Mouse (Mus musculus) heart, embryonic 14.5 days (tissue): ENCODE measurements around the gene Slc38a6. TPM values are rescaled to one million over a fixed set of nuclear protein-coding genes. Genes with fewer than 3 reads are reported as not detected.

Experiments
- ATAC-seq: fragments of 200-750 bp; cut with Nextera tagmentation; 2 replicates; pipeline ENCODE4 v1.8.0; 2017; ENCODE audit warnings: low read depth, moderate TSS enrichment; ENCODE audit not compliant: insufficient number of reproducible peaks, insufficient read depth, low FRiP score
- H3K27ac ChIP-seq, 2 experiments: fragments of 200-500 bp in 1 of 2; fragments of 300-500 bp in 1 of 2; sonication (generic) in 1 of 2; replicated peaks in 1 of 2; 2 replicates each; pipeline ENCODE4 v1.5.1; 2012 to 2014; ENCODE audit warnings: low read depth in 2 of 2, low read length in 2 of 2, control low read depth in 1 of 2, mild to moderate bottlenecking in 1 of 2, mixed read lengths in 1 of 2; ENCODE audit not compliant: control insufficient read depth in 1 of 2, insufficient read depth in 1 of 2
- H3K27me3 ChIP-seq: fragments of 300-500 bp; sonication (generic); 2 replicates; pipeline ENCODE4 v1.6.1; 2014; ENCODE audit warnings: mild to moderate bottlenecking, low read length, control low read depth; ENCODE audit not compliant: control insufficient read depth, insufficient read depth
- H3K36me3 ChIP-seq: fragments of 300-500 bp; sonication (generic); 2 replicates; pipeline ENCODE4 v1.6.1; 2014; ENCODE audit warnings: mild to moderate bottlenecking, control low read depth, low read length, mixed read lengths; ENCODE audit not compliant: control insufficient read depth, insufficient read depth
- H3K4me1 ChIP-seq, 2 experiments: fragments of 200-500 bp in 1 of 2; fragments of 300-500 bp in 1 of 2; sonication (generic) in 1 of 2; 2 replicates each; pipeline ENCODE4 v1.6.1; 2012 to 2014; ENCODE audit warnings: low read length in 2 of 2, control low read depth in 1 of 2, mixed read lengths in 1 of 2; ENCODE audit not compliant: control insufficient read depth in 2 of 2, insufficient read depth in 2 of 2
- H3K4me2 ChIP-seq: fragments of 300-500 bp; sonication (generic); 2 replicates; pipeline ENCODE4 v1.6.1; 2014; ENCODE audit warnings: mild to moderate bottlenecking, low read length
- H3K4me3 ChIP-seq, 2 experiments: fragments of 200-500 bp in 1 of 2; fragments of 300-500 bp in 1 of 2; sonication (generic) in 1 of 2; 2 replicates each; pipeline ENCODE4 v1.5.1; 2012 to 2014; ENCODE audit warnings: low read length in 2 of 2, mild to moderate bottlenecking in 2 of 2, control low read depth in 1 of 2, low read depth in 1 of 2, moderate library complexity in 1 of 2; ENCODE audit not compliant: control insufficient read depth in 1 of 2, insufficient read depth in 1 of 2
- H3K9ac ChIP-seq: fragments of 300-500 bp; sonication (generic); 2 replicates; pipeline ENCODE4 v1.6.1; 2014; ENCODE audit warnings: mild to moderate bottlenecking, low read length
- H3K9me3 ChIP-seq: fragments of 300-500 bp; sonication (generic); 2 replicates; pipeline ENCODE4 v1.6.1; 2016; ENCODE audit warnings: low read length, control low read depth; ENCODE audit not compliant: control insufficient read depth
- WGBS: fragments of 180-500 bp; shearing (Covaris S2); extraction: QIAGEN DNeasy Blood & Tissue Kit; methylation state at CpG from one replicate; pipeline ENCODE4 v1.1.7; 2014; 5-methylcytosine and 5-hydroxymethylcytosine counted together
- polyA plus RNA-seq: library from polyadenylated mRNA; unstranded; fragments of >200 nt; fragmentation: Nextera tagmentation; extraction: Ambion mirVana; gene quantifications from 2 replicates; pipeline ENCODE4 v1.2.1, GENCODE M21; 2014

The Slc38a6 gene
- polyA plus RNA-seq, 1 experiment from 2014 or later = 6.4 TPM

DNA sequence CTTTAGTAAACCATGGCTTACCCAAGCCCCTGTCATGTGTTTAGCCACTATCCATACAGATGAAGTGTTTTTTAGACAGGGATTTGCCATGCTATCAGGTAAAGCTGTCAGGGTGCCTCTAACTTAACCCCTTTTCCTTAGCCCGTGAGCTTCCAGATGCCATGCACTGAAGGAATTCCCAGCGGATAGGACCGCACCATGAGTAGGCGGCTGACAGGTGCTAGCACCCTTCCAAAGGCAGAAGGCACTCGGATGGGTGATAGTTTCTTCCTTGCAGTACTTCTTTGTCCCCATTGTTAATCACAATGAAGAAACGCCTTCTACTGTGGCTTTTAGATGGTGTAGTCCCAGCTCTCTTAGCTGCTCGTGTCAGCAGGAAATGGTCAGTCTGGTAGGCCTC, 60.6 kb downstream of the Slc38a6 start:
- no peaks in the 10 kb centered on the region for H3K9me3 ChIP-seq
- no peak overlapping the region for H3K9ac ChIP-seq
- 0 out of 2 replicates have a peak, but pooled peaks cover 6% of the 10 kb centered on the region for H3K36me3 ChIP-seq
- WGBS = 80% methylated on average over 7 of the region's 7 CpGs
- no peak overlapping the region for H3K27ac ChIP-seq
- H3K4me1 ChIP-seq = peaks cover 8 to 11% of the 10 kb centered on the region in 2 experiments
- no peak overlapping the region for H3K4me3 ChIP-seq
- H3K27me3 ChIP-seq = no peaks in the 10 kb centered on the region
- H3K4me2 ChIP-seq = no peak overlapping the region
- ATAC-seq = no peak

DNA sequence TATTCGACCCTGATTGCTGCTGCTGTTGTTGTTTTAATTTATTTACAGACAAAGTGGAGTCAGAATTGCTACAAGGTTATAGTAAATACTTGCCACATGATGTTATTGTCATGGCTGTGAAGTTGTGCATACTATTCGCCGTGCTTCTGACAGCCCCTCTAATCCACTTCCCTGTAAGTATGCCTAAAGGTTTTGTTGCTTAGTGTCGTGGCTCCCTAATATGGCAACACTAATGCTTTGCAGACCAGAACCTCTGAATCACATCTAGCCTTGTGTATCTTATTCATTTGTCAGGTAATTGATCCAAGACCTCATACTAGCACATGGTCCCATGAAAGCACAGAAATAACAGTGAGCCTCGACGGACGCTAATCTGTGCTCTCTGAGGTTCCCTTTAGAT, 63.9 kb downstream of the Slc38a6 start:
- peaks cover 13 to 26% of the 10 kb centered on the region in 2 experiments for H3K4me1 ChIP-seq
- peak overlapping the region; percentile 10; the same call in 1 of the 2 replicates for H3K9ac ChIP-seq
- WGBS = 66% methylated on average over 7 of the region's 7 CpGs
- H3K36me3 ChIP-seq = no peaks in the 10 kb centered on the region
- H3K4me2 ChIP-seq = no peak overlapping the region
- H3K9me3 ChIP-seq = no peaks in the 10 kb centered on the region
- no peak overlapping the region for H3K4me3 ChIP-seq
- H3K27me3 ChIP-seq = no peaks in the 10 kb centered on the region
- no peak for ATAC-seq
- H3K27ac ChIP-seq = peak overlapping the region; percentile 38 to 66; a peak in 1 of 4 replicates

DNA sequence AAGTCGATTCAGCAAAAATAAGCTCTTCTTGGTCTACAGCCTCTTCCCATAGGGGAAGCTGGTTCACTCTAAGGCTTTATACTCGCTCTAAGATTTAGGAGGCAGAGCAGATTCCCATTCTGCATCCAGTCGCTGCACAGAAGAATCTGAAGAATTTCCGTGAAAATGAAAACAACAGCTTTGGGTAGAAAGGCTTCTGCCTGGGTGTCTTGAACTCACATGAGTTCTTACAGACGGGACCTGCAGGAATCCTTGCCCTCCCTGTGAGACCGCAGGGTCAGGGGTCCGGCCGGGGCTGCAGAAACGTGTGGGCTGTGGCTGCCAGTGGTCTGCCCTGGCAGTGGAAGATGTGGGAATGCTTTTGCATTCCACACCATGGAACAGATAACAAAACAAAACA, 64.4 kb downstream of the Slc38a6 start:
- ATAC-seq = no peak
- no peak overlapping the region for H3K4me3 ChIP-seq
- 28% methylated on average over 9 of the region's 9 CpGs for WGBS
- no peaks in the 10 kb centered on the region for H3K36me3 ChIP-seq
- peak overlapping the region; percentile 10; the same call in 1 of the 2 replicates for H3K9ac ChIP-seq
- H3K4me2 ChIP-seq = no peak overlapping the region
- no peaks in the 10 kb centered on the region for H3K9me3 ChIP-seq
- peaks cover 13 to 26% of the 10 kb centered on the region in 2 experiments for H3K4me1 ChIP-seq
- H3K27ac ChIP-seq = peak overlapping the region; percentile 60 to 66; a peak in 2 of 4 replicates
- H3K27me3 ChIP-seq = no peaks in the 10 kb centered on the region

DNA sequence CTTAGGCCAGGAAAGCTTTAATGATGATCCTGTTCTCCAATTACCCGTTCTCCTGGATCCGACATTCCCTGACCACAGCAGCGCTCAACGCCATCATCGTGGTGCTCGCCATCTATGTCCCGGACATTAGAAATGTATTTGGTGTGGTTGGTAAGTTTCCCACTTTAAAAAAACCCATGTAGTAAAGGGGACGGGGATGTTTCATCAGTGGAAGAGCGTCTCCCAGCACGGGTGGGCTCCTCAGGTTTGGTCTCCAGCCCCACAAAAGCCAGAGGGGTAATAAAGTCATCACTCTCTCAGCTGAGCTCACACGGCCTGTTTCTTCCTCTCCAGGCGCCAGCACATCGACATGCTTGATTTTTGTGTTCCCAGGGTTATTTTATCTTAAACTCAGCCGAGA, 65.2 kb downstream of the Slc38a6 start:
- H3K27ac ChIP-seq = peak overlapping the region; percentile 69 to 74; a peak in 3 of 4 replicates
- no peak overlapping the region for H3K9ac ChIP-seq
- whole genome bisulfite sequencing = 72% methylated on average over 14 of the region's 14 CpGs
- H3K4me3 ChIP-seq = no peak overlapping the region
- H3K27me3 ChIP-seq = no peaks in the 10 kb centered on the region
- no peaks in the 10 kb centered on the region for H3K36me3 ChIP-seq
- H3K4me2 ChIP-seq = no peak overlapping the region
- no peak for ATAC-seq
- no peaks in the 10 kb centered on the region for H3K9me3 ChIP-seq
- H3K4me1 ChIP-seq = peaks cover 13 to 26% of the 10 kb centered on the region in 2 experiments

DNA sequence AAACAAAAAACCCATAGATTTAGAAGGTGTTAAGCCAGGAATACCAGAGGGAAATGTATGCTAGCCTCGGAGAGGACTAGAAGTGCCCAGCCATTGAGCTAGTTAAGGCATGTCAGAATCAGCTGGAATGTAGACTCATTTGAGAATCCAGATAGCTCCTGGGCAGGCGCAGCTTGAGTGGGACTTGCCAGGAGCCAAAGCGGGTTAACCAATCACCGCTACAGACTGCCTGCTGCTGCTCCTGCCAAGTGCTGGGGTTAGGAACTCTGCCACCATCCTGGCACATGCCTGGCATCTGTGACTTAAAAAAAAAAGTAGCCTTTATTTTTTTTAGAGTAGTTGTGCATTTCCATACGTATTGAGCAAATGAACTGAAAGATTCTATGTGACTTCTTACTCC, 66.8 kb downstream of the Slc38a6 start:
- Histone ChIP-seq H3K4me2 (no peak overlapping the region), H3K9me3 (no peaks in the 10 kb centered on the region), H3K4me3 (no peak overlapping the region), H3K9ac (no peak overlapping the region), H3K4me1 (peaks cover 13 to 26% of the 10 kb centered on the region in 2 experiments), H3K27ac (peak overlapping the region in 1 of 2 experiments; percentile 45; a peak in 1 of 4 replicates), H3K27me3 (no peaks in the 10 kb centered on the region), H3K36me3 (no peaks in the 10 kb centered on the region)
- WGBS = 55% methylated on average over 5 of the region's 5 CpGs
- ATAC-seq = peak; percentile 50; the same call in 1 of the 2 replicates

DNA sequence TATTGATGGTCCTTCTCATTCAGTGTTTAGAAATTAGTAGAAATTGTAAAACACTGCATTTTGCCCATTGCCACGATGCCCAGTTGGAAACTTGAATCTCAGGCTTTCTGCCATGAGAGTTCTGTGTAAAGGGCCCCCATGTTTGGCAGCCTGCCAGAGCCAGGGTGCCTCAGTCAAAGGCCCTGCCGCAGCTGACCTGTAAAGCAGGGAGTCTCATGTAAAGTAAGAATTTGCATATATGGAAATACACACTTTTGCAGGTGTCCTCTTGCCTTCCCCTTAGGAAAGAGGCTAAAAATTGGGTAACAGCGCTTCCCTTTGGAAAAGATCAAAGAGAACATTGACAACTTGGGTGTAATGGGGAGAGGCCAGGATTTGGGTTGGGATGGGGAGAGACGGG, 67.9 kb downstream of the Slc38a6 start:
- no peaks in the 10 kb centered on the region for H3K36me3 ChIP-seq
- no peaks in the 10 kb centered on the region for H3K9me3 ChIP-seq
- H3K9ac ChIP-seq = no peak overlapping the region
- no peak overlapping the region for H3K27ac ChIP-seq
- WGBS = 47% methylated on average over 4 of the region's 4 CpGs
- no peak overlapping the region for H3K4me3 ChIP-seq
- H3K27me3 ChIP-seq = no peaks in the 10 kb centered on the region
- H3K4me1 ChIP-seq = peaks cover 13 to 31% of the 10 kb centered on the region in 2 experiments
- no peak overlapping the region for H3K4me2 ChIP-seq
- no peak for ATAC-seq

DNA sequence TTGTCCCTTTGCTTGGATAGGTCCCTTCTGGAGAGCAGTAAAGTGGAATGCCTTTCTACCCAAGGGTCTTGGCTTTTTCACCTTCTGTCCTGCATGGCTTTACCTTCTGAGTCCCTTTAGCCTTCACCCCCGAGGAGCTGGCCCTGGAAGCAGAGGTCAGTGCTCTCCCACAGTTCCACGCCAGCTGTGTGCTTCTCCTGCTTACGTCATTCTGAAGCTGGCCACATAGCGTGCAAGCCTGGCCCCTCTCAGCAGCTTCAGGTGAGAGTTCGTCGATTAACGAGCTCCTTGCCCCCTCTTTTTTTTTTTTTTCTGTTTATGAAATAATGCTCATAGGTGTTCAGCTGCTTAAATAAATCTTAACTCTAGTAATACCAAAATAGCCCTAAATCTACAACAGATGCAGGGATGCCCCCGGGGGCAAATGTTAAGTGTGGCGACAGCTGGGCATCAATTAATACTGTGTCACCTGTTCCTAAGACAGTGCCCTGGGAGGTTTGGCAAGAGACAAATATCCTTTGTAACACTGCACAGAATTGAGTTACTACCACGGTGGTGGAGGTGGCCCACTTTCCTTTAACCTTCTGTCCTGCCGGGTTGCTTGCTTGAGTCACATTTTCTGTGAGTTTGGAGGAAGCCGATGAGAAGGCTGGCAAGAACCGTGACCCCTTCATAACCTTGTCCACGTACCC, 68.7 kb downstream of the Slc38a6 start:
- Histone ChIP-seq H3K27me3 (no peaks in the 10 kb centered on the region), H3K4me1 (peaks cover 13 to 31% of the 10 kb centered on the region in 2 experiments), H3K9ac (no peak overlapping the region), H3K9me3 (no peaks in the 10 kb centered on the region), H3K27ac (no peak overlapping the region), H3K4me3 (no peak overlapping the region), H3K36me3 (no peaks in the 10 kb centered on the region), H3K4me2 (no peak overlapping the region)
- 76% methylated on average over 14 of the region's 14 CpGs for WGBS
- ATAC-seq = no peak

DNA sequence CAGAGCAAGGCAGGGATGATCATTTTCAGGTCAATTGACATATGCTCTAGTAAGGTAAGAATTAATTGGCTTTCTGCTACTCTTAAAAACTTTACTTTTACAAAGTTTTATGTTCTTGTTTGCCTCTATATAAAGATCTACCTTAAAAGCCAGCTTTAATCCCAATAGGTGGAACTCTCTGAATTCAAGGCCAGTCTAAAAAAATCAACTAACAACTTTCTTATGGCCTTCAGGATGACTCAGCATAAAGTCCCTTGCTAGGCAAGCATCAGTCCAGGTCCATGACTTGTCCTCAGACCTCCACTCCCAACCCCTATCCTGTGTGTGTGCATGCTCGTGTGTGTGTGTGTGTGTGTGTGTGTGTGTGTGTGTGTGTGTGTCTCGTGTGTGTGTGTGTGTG, 70.1 kb downstream of the Slc38a6 start:
- H3K4me2 ChIP-seq = no peak overlapping the region
- peaks cover 7 to 24% of the 10 kb centered on the region in 2 experiments for H3K4me1 ChIP-seq
- no peak overlapping the region for H3K9ac ChIP-seq
- no peaks in the 10 kb centered on the region for H3K27me3 ChIP-seq
- 85% methylated on average over 2 of the region's 2 CpGs for WGBS
- H3K9me3 ChIP-seq = no peaks in the 10 kb centered on the region
- no peak for ATAC-seq
- no peak overlapping the region for H3K27ac ChIP-seq
- no peaks in the 10 kb centered on the region for H3K36me3 ChIP-seq
- no peak overlapping the region for H3K4me3 ChIP-seq
